Mouse (Mus musculus): Measurements from ENCODE around the gene Ddx56. TPM values are rescaled to one million over a fixed set of nuclear protein-coding genes. Genes with fewer than 3 reads are reported as not detected.

The Ddx56 gene
- 46.7 and 50.0 TPM in 2 replicates for polyA plus RNA-seq (2015; fragmentation: Nextera tagmentation; extraction: Ambion mirVana)

GRCm38 (mm10) chr11:6267320-6268254 is at the start of gene Ddx56:
Ddx56 (minus strand) TSS chr11:6267772.

GRCm38 (mm10) chr11:6291401-6292115 is 24.0 kb upstream of the Ddx56 start, which contains the start of gene Ogdh:
Ogdh (plus strand) TSS chr11:6291633.

GRCm38 (mm10) chr11:6274387-6275093 is 7.0 kb upstream of the Ddx56 start, which contains the start of gene Tmed4:
Tmed4 (minus strand) TSS chr11:6274870.

GRCm38 (mm10) chr11:6230012-6230411 is 37.6 kb downstream of the Ddx56 start, which contains the start of gene Npc1l1:
Npc1l1 (minus strand) TSS chr11:6230143.

Other genes starting within 250 kb of the Ddx56 start
- 86.4 and 93.6 TPM in 2 replicates for gene Camk2b, start 201.4 kb downstream of the Ddx56 start, polyA plus RNA-seq (2015; fragmentation: Nextera tagmentation; extraction: Ambion mirVana)
- 0.13 and 0.32 TPM in 2 replicates for gene A730071L15Rik, start 67.7 kb downstream of the Ddx56 start, polyA plus RNA-seq (2015; fragmentation: Nextera tagmentation; extraction: Ambion mirVana)
- 27.7 and 30.1 TPM in 2 replicates for gene Nudcd3, start 67.4 kb downstream of the Ddx56 start, polyA plus RNA-seq (2015; fragmentation: Nextera tagmentation; extraction: Ambion mirVana)
- 0.07 TPM in 1 of 2 replicates, not detected in the other for gene Npc1l1, start 37.6 kb downstream of the Ddx56 start, polyA plus RNA-seq (2015; fragmentation: Nextera tagmentation; extraction: Ambion mirVana)
- 98.0 and 103 TPM in 2 replicates for gene Tmed4, start 7.1 kb upstream of the Ddx56 start, polyA plus RNA-seq (2015; fragmentation: Nextera tagmentation; extraction: Ambion mirVana)
- gene Ogdh, start 23.9 kb upstream of the Ddx56 start, polyA plus RNA-seq (2015; fragmentation: Nextera tagmentation; extraction: Ambion mirVana) = 142 and 144 TPM in 2 replicates
- gene Zmiz2, start 121.3 kb upstream of the Ddx56 start, polyA plus RNA-seq (2015; fragmentation: Nextera tagmentation; extraction: Ambion mirVana) = 4.9 and 5.0 TPM in 2 replicates
- 2,482 and 2,823 TPM in 2 replicates for gene Ppia, start 147.7 kb upstream of the Ddx56 start, polyA plus RNA-seq (2015; fragmentation: Nextera tagmentation; extraction: Ambion mirVana)
- gene H2afv, start 176.7 kb upstream of the Ddx56 start, polyA plus RNA-seq (2015; fragmentation: Nextera tagmentation; extraction: Ambion mirVana) = 176 and 188 TPM in 2 replicates
- gene Purb, start 208.1 kb upstream of the Ddx56 start, polyA plus RNA-seq (2015; fragmentation: Nextera tagmentation; extraction: Ambion mirVana) = 24.8 and 28.3 TPM in 2 replicates